Mouse (Mus musculus): ENCODE data around the gene Zfp710. TPM values are rescaled to one million over a fixed set of nuclear protein-coding genes. Genes with fewer than 3 reads are reported as not detected.

Gene Zfp710
- polyA plus RNA-seq, 1 experiment: 138 TPM

GRCm38 (mm10) chr7:80026118-80026989 lies 1.7 kb downstream of the Zfp710 start:
- TF ChIP-seq CTCF (IDR thresholded peaks at IDR 0.05; ENCODE audit: low read depth, low read length) (no peak), POLR2A (IDR thresholded peaks at IDR 0.05; ENCODE audit: borderline replicate concordance, low read depth, low read length) (no peak)
- peaks cover 41% of the 10 kb centered on the region for H3K4me1 ChIP-seq (ENCODE audit: control insufficient read depth, insufficient read depth, low read length)
- peak overlapping the region; percentile 67 for H3K4me3 ChIP-seq (ENCODE audit: insufficient read depth, low read length)
- H3K27ac ChIP-seq (ENCODE audit: insufficient read depth, low read depth, low read length): peak overlapping the region; percentile 96

GRCm38 (mm10) chr7:80026990-80027635 lies 2.5 kb downstream of the Zfp710 start:
- peaks cover 40% of the 10 kb centered on the region for H3K4me1 ChIP-seq (ENCODE audit: control insufficient read depth, insufficient read depth, low read length)
- no peak for TF ChIP-seq POLR2A (IDR thresholded peaks at IDR 0.05; ENCODE audit: borderline replicate concordance, low read depth, low read length)
- TF ChIP-seq CTCF (IDR thresholded peaks at IDR 0.05; ENCODE audit: low read depth, low read length): no peak
- H3K4me3 ChIP-seq (ENCODE audit: insufficient read depth, low read length): peak overlapping the region; percentile 67
- peak overlapping the region; percentile 96 for H3K27ac ChIP-seq (ENCODE audit: insufficient read depth, low read depth, low read length)

GRCm38 (mm10) chr7:80027636-80028417 lies 3.2 kb downstream of the Zfp710 start:
- H3K4me1 ChIP-seq (ENCODE audit: control insufficient read depth, insufficient read depth, low read length): peaks cover 39% of the 10 kb centered on the region
- peak overlapping the region; percentile 67 for H3K4me3 ChIP-seq (ENCODE audit: insufficient read depth, low read length)
- TF ChIP-seq CTCF (IDR thresholded peaks at IDR 0.05; ENCODE audit: low read depth, low read length): no peak
- TF ChIP-seq POLR2A (IDR thresholded peaks at IDR 0.05; ENCODE audit: borderline replicate concordance, low read depth, low read length): peak; percentile 63; the same call in 1 of the 2 replicates
- H3K27ac ChIP-seq (ENCODE audit: insufficient read depth, low read depth, low read length): peak overlapping the region; percentile 96

- Histone ChIP-seq H3K4me3 (ENCODE audit: insufficient read depth, low read length) (peak overlapping the region; percentile 67), H3K4me1 (ENCODE audit: control insufficient read depth, insufficient read depth, low read length) (peaks cover 38% of the 10 kb centered on the region), H3K27ac (ENCODE audit: insufficient read depth, low read depth, low read length) (peak overlapping the region; percentile 96)
- TF ChIP-seq CTCF (IDR thresholded peaks at IDR 0.05; ENCODE audit: low read depth, low read length) (no peak), POLR2A (IDR thresholded peaks at IDR 0.05; ENCODE audit: borderline replicate concordance, low read depth, low read length) (no peak)
Observed at GRCm38 (mm10) chr7:80028418-80028720, 3.8 kb downstream of the Zfp710 start.

GRCm38 (mm10) chr7:80030009-80030408 lies 5.4 kb downstream of the Zfp710 start:
- Histone ChIP-seq H3K27ac (ENCODE audit: insufficient read depth, low read depth, low read length) (peak overlapping the region; percentile 96), H3K4me1 (ENCODE audit: control insufficient read depth, insufficient read depth, low read length) (peaks cover 45% of the 10 kb centered on the region)

DNA sequence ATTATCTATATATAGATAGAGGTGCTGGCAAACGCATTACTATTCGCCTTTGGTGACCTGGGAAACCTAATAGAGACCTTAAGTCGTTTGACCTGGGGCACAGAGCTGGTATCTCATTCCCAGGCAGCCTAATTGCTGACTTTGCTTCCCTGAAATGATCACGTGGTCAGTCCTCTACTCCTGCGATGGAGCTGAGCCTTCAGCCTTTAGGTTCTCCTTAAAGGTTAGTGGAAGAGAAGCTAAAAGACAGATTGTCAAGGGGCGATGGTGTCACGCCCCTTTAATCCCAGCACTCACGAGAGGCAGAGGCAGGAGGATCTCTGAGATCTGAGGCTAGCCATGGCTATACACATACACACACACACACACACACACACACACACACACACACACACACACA lies 5.9 kb downstream of the Zfp710 start:
- Histone ChIP-seq H3K4me1 (ENCODE audit: control insufficient read depth, insufficient read depth, low read length) (peaks cover 50% of the 10 kb centered on the region), H3K27ac (ENCODE audit: insufficient read depth, low read depth, low read length) (peak overlapping the region; percentile 2; the same call in 1 of the 2 replicates), H3K4me3 (ENCODE audit: insufficient read depth, low read length) (no peak overlapping the region; the same call in 1 of the 2 replicates)
- TF ChIP-seq CTCF (IDR thresholded peaks at IDR 0.05; ENCODE audit: low read depth, low read length) (no peak), POLR2A (IDR thresholded peaks at IDR 0.05; ENCODE audit: borderline replicate concordance, low read depth, low read length) (no peak)

More at GRCm38 (mm10) chr7:80030009-80030408, 5.4 kb downstream of the Zfp710 start:
- H3K4me3 ChIP-seq (ENCODE audit: insufficient read depth, low read length): peak overlapping the region; percentile 34
- TF ChIP-seq CTCF (IDR thresholded peaks at IDR 0.05; ENCODE audit: low read depth, low read length) (no peak), POLR2A (IDR thresholded peaks at IDR 0.05; ENCODE audit: borderline replicate concordance, low read depth, low read length) (no peak)

GRCm38 (mm10) chr7:80030987-80031386 lies 6.4 kb downstream of the Zfp710 start:
- peaks cover 55% of the 10 kb centered on the region for H3K4me1 ChIP-seq (ENCODE audit: control insufficient read depth, insufficient read depth, low read length)
- no peak overlapping the region for H3K4me3 ChIP-seq (ENCODE audit: insufficient read depth, low read length)
- no peak overlapping the region for H3K27ac ChIP-seq (ENCODE audit: insufficient read depth, low read depth, low read length)
- no peak for TF ChIP-seq POLR2A (IDR thresholded peaks at IDR 0.05; ENCODE audit: borderline replicate concordance, low read depth, low read length)
- TF ChIP-seq CTCF (IDR thresholded peaks at IDR 0.05; ENCODE audit: low read depth, low read length): no peak

DNA sequence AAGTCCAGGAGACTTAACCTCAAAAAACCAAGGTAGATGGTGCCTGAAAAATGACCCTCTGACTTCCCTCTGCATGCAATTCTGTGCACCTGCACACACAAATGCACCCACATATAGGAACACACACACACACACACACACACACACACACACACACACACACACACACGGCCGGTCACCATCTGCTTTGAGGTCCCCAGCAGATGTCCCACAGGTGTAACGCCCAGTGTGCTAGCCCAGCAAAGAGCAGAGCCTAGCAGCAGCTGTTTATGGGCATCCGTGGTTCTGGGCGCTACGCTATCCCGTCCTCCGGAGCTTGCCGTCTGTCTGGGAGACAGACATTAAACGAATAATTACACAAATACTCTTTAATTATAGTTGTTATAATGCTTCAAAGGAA lies 6.9 kb downstream of the Zfp710 start:
- H3K27ac ChIP-seq (ENCODE audit: insufficient read depth, low read depth, low read length): no peak overlapping the region
- peaks cover 58% of the 10 kb centered on the region for H3K4me1 ChIP-seq (ENCODE audit: control insufficient read depth, insufficient read depth, low read length)
- no peak overlapping the region for H3K4me3 ChIP-seq (ENCODE audit: insufficient read depth, low read length)
- TF ChIP-seq CTCF (IDR thresholded peaks at IDR 0.05; ENCODE audit: low read depth, low read length) (no peak), POLR2A (IDR thresholded peaks at IDR 0.05; ENCODE audit: borderline replicate concordance, low read depth, low read length) (no peak)

GRCm38 (mm10) chr7:80032216-80033052 lies 7.8 kb downstream of the Zfp710 start:
- Histone ChIP-seq H3K27ac (ENCODE audit: insufficient read depth, low read depth, low read length) (peak overlapping the region; percentile 56), H3K4me1 (ENCODE audit: control insufficient read depth, insufficient read depth, low read length) (peaks cover 63% of the 10 kb centered on the region), H3K4me3 (ENCODE audit: insufficient read depth, low read length) (peak overlapping the region; percentile 41)
- no peak for TF ChIP-seq CTCF (IDR thresholded peaks at IDR 0.05; ENCODE audit: low read depth, low read length)
- TF ChIP-seq POLR2A (IDR thresholded peaks at IDR 0.05; ENCODE audit: borderline replicate concordance, low read depth, low read length): no peak

Data from bone marrow macrophage, adult 2 months (primary cell).